Mouse (Mus musculus) intestine, embryonic 14.5 days (tissue): ENCODE measurements around the gene Pxmp2. TPM values are rescaled to one million over a fixed set of nuclear protein-coding genes. Genes with fewer than 3 reads are reported as not detected.

Source experiments
- ATAC-seq: fragments of 200-750 bp; cut with Nextera tagmentation; replicated peaks from 2 replicates; pipeline ENCODE4 v1.8.0; 2017; ENCODE audit warnings: low read depth, moderate number of reproducible peaks, moderate TSS enrichment, moderate library complexity; ENCODE audit not compliant: low FRiP score, low TSS enrichment
- DNase-seq: peaks from one replicate; pipeline ENCODE4 v3.0.0-alpha.2; 2018; ENCODE audit warnings: low spot score
- H3K27ac ChIP-seq: fragments of 300-500 bp; sonication (generic); 2 replicates; pipeline ENCODE4 v1.5.1; 2014; ENCODE audit warnings: low read depth, mild to moderate bottlenecking, control low read depth
- H3K27me3 ChIP-seq: fragments of 300-500 bp; sonication (generic); replicated peaks from 2 replicates; pipeline ENCODE4 v1.6.1; 2014; ENCODE audit warnings: low read length, control low read depth; ENCODE audit not compliant: control insufficient read depth, insufficient read depth
- H3K36me3 ChIP-seq: fragments of 300-500 bp; sonication (generic); 2 replicates; pipeline ENCODE4 v1.6.1; 2014; ENCODE audit warnings: low read length, control low read depth; ENCODE audit not compliant: control insufficient read depth, insufficient read depth
- H3K4me1 ChIP-seq: fragments of 300-500 bp; sonication (generic); replicated peaks from 2 replicates; pipeline ENCODE4 v1.6.1; 2014; ENCODE audit warnings: low read length, control low read depth, mixed read lengths; ENCODE audit not compliant: control insufficient read depth, insufficient read depth
- H3K4me2 ChIP-seq: fragments of 300-500 bp; sonication (generic); 2 replicates; pipeline ENCODE4 v1.6.1; 2014; ENCODE audit warnings: low read length
- H3K4me3 ChIP-seq: fragments of 300-500 bp; sonication (generic); 2 replicates; pipeline ENCODE4 v1.5.1; 2014; ENCODE audit warnings: low read depth, low read length, control low read depth, mixed read lengths
- H3K9ac ChIP-seq: fragments of 300-500 bp; sonication (generic); 2 replicates; pipeline ENCODE4 v1.6.1; 2014; ENCODE audit warnings: mild to moderate bottlenecking, low read length
- H3K9me3 ChIP-seq: fragments of 300-500 bp; sonication (generic); 2 replicates; pipeline ENCODE4 v1.6.1; 2016; ENCODE audit warnings: low read length, control low read depth; ENCODE audit not compliant: control insufficient read depth
- WGBS: fragments of 180-500 bp; shearing (Covaris S2); extraction: QIAGEN DNeasy Blood & Tissue Kit; methylation state at CpG from one replicate; pipeline ENCODE4 v1.1.7; 2014; 5-methylcytosine and 5-hydroxymethylcytosine counted together
- polyA plus RNA-seq: library from polyadenylated mRNA; unstranded; fragments of >200 nt; fragmentation: Nextera tagmentation; extraction: Ambion mirVana; gene quantifications from 2 replicates; pipeline ENCODE4 v1.2.1, GENCODE M21; 2014

The Pxmp2 gene
- polyA plus RNA-seq, 1 experiment from 2014 or later, result 9.0 TPM

- DNase-seq, result peak; percentile 97
- Histone ChIP-seq H3K36me3 (peaks cover 29% of the 10 kb centered on the region), H3K4me3 (peak within 1 kb of the TSS; percentile 100), H3K4me2 (peak within 1 kb of the TSS; percentile 75), H3K27ac (peak within 1 kb of the TSS; percentile 47; the same call in 1 of the 2 replicates), H3K27me3 (no peaks in the 10 kb centered on the region), H3K9me3 (no peaks in the 10 kb centered on the region), H3K9ac (peak within 1 kb of the TSS; percentile 90), H3K4me1 (peaks cover 6% of the 10 kb centered on the region)
- ATAC-seq, result peak; percentile 93
- WGBS, result under 1% methylated on average over 65 of the region's 66 CpGs
Measured at GRCm38 (mm10) chr5:110269141-110270101, 16.6 kb downstream of the Pxmp2 start, which contains the start of gene Pgam5. Gene Pgam5 (minus strand): TSS chr5:110269913.

GRCm38 (mm10) chr5:110266941-110267340, 19.0 kb downstream of the Pxmp2 start:
- no peak for DNase-seq
- Histone ChIP-seq H3K27ac (no peak overlapping the region), H3K27me3 (no peaks in the 10 kb centered on the region), H3K9me3 (no peaks in the 10 kb centered on the region), H3K9ac (no peak overlapping the region), H3K4me1 (peaks cover 6% of the 10 kb centered on the region), H3K4me3 (no peak overlapping the region), H3K36me3 (peaks cover 37% of the 10 kb centered on the region), H3K4me2 (no peak overlapping the region)
- no peak for ATAC-seq
- WGBS, result 82% methylated on average over 4 of the region's 4 CpGs

- no peaks in the 10 kb centered on the region for H3K4me1 ChIP-seq
- no peak overlapping the region for H3K27ac ChIP-seq
- no peak overlapping the region for H3K4me2 ChIP-seq
- DNase-seq, result no peak
- H3K4me3 ChIP-seq, result no peak overlapping the region
- no peak overlapping the region for H3K9ac ChIP-seq
- no peaks in the 10 kb centered on the region for H3K27me3 ChIP-seq
- H3K36me3 ChIP-seq, result peaks cover 96% of the 10 kb centered on the region
- 79% methylated on average over 2 of the region's 2 CpGs for WGBS
- ATAC-seq, result no peak
- H3K9me3 ChIP-seq, result no peaks in the 10 kb centered on the region
Measured at GRCm38 (mm10) chr5:110244091-110244490, 41.9 kb downstream of the Pxmp2 start.

- ATAC-seq, result no peak
- Histone ChIP-seq H3K4me1 (peaks cover 14% of the 10 kb centered on the region), H3K27ac (no peak overlapping the region), H3K27me3 (no peaks in the 10 kb centered on the region), H3K9ac (no peak overlapping the region), H3K4me2 (peak overlapping the region; percentile 81), H3K4me3 (no peak overlapping the region), H3K36me3 (peaks cover 38% of the 10 kb centered on the region), H3K9me3 (no peaks in the 10 kb centered on the region)
- whole genome bisulfite sequencing, result 89% methylated on average over 6 of the region's 6 CpGs
- DNase-seq, result no peak
Measured at GRCm38 (mm10) chr5:110232346-110232745, 53.6 kb downstream of the Pxmp2 start.

DNA sequence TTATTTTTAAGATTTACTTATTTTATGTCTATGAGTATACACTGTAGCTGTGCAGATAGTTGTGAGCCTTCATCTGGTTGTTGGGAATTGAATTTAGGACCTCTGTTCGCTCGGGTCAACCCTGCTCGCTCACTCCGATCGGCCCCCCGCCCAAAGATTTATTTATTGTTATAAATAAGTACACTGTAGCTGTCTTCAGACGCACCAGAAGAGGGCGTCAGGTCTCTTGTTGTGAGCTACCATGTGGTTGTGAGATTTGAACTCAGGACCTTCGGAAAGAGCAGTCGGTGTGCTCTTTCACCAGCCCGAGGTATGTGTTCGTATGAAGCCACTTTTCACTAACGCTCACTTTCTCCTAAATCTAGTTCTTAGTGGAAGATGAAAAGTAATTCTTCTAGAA, 54.3 kb downstream of the Pxmp2 start:
- H3K4me3 ChIP-seq, result peak overlapping the region; percentile 98
- H3K9ac ChIP-seq, result peak overlapping the region; percentile 91
- H3K4me1 ChIP-seq, result peaks cover 14% of the 10 kb centered on the region
- WGBS, result 42% methylated on average over 13 of the region's 13 CpGs
- no peaks in the 10 kb centered on the region for H3K27me3 ChIP-seq
- DNase-seq (no peak), ATAC-seq (no peak)
- no peak overlapping the region for H3K27ac ChIP-seq
- H3K4me2 ChIP-seq, result peak overlapping the region; percentile 81
- no peaks in the 10 kb centered on the region for H3K9me3 ChIP-seq
- H3K36me3 ChIP-seq, result peaks cover 36% of the 10 kb centered on the region

- no peaks in the 10 kb centered on the region for H3K27me3 ChIP-seq
- H3K9me3 ChIP-seq, result no peaks in the 10 kb centered on the region
- peaks cover 14% of the 10 kb centered on the region for H3K4me1 ChIP-seq
- peaks cover 30% of the 10 kb centered on the region for H3K36me3 ChIP-seq
- WGBS, result under 1% methylated on average over 73 of the region's 81 CpGs
- peak within 1 kb of the TSS; percentile 91 for H3K9ac ChIP-seq
- peak within 1 kb of the TSS; percentile 81 for H3K4me2 ChIP-seq
- ATAC-seq, result peak; percentile 97
- peak within 1 kb of the TSS; percentile 94 for H3K27ac ChIP-seq
- peak within 1 kb of the TSS; percentile 98 for H3K4me3 ChIP-seq
- peak; percentile 98 for DNase-seq
Measured at GRCm38 (mm10) chr5:110230780-110231461, 55.1 kb downstream of the Pxmp2 start, which contains the start of gene Ankle2. Gene Ankle2 (plus strand): TSS chr5:110231004.

- H3K36me3 ChIP-seq, result peaks cover 25% of the 10 kb centered on the region
- WGBS, result 6% methylated on average over 8 of the region's 8 CpGs
- DNase-seq, result no peak
Measured at GRCm38 (mm10) chr5:110230401-110230779, 55.6 kb downstream of the Pxmp2 start.

GRCm38 (mm10) chr5:110227336-110227883, 58.6 kb downstream of the Pxmp2 start:
- Histone ChIP-seq H3K27ac (no peak overlapping the region), H3K9ac (no peak overlapping the region), H3K4me3 (no peak overlapping the region), H3K9me3 (no peaks in the 10 kb centered on the region), H3K27me3 (no peaks in the 10 kb centered on the region), H3K4me1 (peaks cover 10% of the 10 kb centered on the region), H3K4me2 (no peak overlapping the region), H3K36me3 (peaks cover 36% of the 10 kb centered on the region)
- ATAC-seq, result no peak
- 33% methylated on average over 1 of the region's 1 CpGs for WGBS
- no peak for DNase-seq

More at GRCm38 (mm10) chr5:110230401-110230779, 55.6 kb downstream of the Pxmp2 start:
- Histone ChIP-seq H3K9me3 (no peaks in the 10 kb centered on the region), H3K9ac (peak overlapping the region; percentile 91), H3K4me2 (peak overlapping the region; percentile 81), H3K4me3 (peak overlapping the region; percentile 98), H3K27ac (peak overlapping the region; percentile 94), H3K4me1 (peaks cover 14% of the 10 kb centered on the region), H3K27me3 (no peaks in the 10 kb centered on the region)
- ATAC-seq, result no peak
